Mouse (Mus musculus) CD4-positive helper T cell, adult 2 months (primary cell): Measurements from ENCODE around the gene Sh3bp1.

Experiments used
- DNase-seq: peaks from one replicate; pipeline ENCODE4 v3.0.0-alpha.2; 2012; ENCODE audit warnings: low read depth, missing footprints, low spot score

Sh3bp1 gene

DNA sequence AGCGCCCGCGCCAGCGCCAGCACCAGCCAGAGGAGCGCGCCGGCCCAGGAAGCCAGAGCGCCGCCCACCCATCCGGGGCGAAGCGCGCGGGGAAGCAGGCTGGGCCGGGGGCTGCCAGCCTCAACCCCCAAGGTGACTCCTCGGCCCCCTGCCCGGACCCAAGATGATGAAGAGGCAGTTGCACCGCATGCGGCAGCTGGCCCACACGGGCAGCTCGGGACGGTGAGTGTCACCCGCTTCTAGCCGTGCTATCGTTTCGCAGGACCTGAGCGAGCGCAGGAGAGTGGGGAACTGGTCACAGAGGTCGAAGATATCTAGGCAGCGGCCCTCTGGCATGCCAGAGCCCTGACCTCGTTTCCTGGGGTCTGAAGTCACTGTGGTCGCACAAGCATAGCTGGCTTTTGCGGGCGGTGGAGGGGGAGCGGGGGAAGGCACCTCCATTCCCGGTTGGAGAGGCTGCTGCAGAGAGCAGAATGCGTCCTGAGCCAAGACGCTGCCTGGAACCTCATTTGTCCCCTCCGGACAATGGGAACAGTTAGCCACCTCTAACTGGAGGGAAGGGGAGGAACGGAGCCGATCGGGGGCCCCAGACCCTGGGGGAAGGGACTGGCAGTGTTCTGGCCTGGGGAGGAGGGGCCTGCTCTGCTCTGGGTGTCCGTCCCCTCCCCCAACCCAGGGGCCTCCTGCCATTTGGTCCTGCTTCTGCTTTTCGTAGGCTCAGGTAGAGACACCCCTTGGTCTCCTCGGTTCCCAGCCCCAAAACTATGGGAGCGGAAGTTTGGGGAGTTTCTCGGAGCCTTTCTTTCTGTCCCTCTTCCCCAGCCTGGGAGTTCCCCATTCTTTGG is at the start of gene Sh3bp1:
Gene Sh3bp1 (plus strand): TSS at position 29 of the 845 bp plus-strand sequence.
- peak; percentile 84 for DNase-seq

DNA sequence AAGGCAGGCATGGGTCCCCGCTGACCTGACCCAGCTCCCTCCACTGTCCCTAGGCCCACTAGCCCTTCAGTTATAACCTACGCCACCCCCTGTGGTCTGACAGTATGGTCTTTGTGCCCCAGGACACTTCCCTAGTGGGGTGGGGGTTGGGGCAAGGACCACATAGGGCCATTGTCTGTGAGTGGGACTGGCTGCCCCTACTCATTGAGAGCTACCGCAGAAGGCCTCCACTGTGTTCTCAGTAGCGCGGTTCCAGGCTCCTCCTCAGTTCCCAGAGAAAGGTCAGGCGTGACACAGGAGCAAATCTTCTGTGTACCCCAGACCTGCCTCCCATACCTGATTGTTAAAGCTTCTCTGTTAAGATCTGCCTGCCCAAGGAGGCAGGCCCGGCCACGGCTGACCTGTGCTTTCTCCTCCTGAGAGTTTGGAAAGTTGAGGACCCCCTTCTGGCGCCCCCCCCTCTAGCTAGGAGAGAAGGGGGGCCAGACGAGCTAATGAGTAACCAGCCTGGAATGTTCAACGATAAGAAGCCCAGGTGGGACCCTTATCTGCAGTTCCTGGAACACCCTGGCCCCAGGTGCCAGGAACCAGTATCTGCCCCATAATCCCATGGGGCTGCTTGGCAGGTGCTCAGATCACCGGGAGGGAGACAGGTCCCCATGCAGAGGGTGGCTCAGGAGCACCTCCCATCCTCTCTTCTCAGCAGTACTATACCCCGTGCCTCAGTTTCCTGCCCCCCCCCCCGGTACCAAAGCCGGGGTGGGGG is 49.3 kb upstream of the Sh3bp1 start:
- DNase-seq: no peak

DNA sequence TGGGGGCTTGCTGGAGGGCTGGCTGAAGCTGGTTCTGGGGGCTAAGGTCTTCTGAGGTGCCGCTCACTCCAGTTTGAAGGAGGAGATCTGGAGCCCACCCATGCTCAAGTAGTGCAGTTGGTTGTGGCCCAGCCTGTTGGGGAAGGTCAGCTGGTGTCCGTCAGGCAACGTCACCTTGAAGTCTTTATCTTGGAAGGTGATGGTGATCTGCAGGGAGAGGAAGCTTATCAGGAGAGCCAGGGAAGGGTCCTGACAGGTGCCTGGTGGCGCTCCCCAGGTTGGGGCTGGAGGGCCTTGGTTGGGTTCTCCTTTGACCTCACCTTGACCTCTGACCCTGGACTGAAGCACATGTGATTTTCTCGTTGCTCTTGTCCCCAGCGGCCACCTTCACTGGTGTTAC is 48.6 kb upstream of the Sh3bp1 start:
- no peak for DNase-seq

DNA sequence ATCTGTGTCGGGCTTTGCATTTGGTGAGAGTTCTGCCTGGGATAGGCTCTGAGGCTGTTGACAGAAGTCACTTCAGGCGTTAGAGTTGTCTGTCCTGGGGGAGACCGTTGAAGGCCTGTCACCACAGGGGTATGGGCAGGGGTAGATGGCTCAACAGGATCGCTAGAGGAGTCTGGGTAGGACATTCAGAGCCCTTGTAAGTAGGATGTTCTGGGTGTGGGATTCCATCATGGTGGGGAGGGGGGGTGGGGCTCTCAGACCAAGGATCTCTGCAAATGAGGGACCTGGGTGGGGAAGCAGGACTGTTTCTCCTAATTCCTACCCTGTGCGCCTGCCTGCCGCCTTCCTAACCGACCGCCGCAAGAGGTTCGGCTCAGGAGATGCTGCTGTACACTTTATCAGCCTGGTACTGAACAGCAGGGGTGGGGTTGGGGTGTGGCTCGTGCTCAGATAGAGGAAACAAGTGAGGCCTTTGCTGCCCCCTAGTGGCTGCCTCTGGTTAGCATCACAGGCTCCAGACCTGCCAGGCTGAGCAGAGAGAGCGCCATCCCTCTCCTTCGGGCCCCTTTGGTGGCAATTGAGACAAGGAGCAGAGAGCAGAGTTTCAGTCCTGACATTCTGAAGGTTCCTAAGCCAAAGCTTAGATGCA is 47.9 kb upstream of the Sh3bp1 start:
- DNase-seq: peak; percentile 87

DNA sequence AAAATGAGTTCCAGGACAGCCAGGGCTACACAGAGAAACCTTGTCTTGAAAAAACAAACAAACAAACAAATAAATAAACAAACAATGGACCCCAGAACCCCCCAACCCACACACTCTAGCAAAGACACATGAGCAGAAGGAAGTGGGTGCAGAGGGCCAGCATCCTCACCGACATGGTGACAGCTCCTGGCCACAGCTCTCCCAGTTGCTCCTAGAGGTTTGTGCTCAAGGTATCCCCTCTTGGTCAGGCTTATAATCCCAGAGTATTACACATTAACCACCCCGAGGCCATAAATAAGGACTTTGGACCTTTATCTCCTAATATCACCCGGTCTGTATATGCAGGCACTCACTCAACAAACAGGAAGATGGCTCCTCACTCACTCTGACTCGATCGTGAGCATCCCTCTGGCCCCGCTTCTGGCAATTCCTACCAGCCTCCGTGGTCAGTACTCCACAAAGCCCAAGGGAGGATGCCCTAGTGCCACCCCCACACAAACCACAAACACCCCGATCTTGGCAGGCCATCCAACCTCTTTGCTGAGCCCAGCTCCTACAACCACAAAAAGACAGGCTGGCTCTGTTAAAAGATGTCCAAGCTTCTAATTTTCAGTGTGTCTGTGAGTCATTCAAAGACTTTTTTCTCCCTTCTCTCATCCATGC is 44.1 kb upstream of the Sh3bp1 start, which contains the start of gene Lgals2:
Gene Lgals2 (minus strand): TSS at position 227 of the 663 bp plus-strand sequence.
- no peak for DNase-seq

DNA sequence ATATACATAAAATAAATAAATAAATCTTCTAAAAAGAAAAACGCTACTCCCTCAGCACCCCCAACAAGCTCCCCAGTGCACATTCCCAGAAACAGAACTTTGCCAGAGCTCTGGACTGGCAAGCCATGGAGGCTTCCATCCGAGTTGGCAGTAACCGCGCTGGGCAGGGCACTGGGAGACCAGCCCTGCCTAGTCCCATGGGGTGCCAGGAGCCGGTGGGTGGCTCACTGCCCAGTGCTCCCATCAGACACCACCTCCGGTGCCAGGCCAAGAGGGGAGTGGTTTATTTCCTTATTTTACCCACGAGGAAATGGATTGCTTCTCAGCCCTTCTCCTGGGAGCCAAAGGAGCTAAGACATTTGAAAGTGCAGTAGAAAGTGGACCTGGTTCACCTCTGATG is 42.6 kb upstream of the Sh3bp1 start:
- DNase-seq: no peak

DNA sequence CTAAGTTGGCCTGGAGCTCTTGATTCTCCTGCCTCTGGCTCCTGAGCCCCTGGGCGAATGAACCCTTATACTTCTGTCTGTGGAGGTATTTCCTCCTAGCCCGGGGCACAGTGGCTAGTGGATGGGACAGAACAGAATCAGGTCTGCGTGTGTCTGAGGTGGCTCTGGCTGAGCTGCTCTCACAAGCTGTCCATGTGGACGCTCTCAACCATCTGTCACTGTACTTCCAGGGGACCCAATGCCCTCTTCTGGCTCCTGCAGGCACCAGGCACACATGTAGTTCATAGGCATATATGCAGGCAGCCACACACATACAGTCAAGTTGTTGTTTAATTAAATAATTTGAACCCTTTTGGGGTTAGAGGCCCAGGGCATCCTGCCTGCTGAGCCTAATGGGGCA is 40.3 kb upstream of the Sh3bp1 start:
- no peak for DNase-seq

DNA sequence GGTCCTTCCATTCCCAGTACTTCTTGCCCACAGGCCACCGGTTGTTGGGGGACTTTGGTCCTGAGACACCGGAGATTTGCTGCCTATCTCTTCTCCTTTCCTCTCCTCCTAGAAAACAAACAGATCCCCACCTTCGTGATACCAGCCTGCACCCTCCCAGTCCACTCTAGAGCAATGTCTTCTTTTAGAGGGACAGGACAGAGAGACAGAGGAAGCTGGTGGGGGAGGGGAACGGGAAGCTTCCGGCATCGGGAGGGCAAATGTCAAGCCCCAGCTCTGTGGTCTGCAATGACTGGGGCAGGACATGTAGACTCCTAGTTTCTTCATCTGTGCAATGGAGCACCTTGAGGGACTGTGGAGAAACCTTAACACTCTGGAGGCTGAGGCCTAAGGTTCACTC is 39.9 kb upstream of the Sh3bp1 start:
- no peak for DNase-seq

DNA sequence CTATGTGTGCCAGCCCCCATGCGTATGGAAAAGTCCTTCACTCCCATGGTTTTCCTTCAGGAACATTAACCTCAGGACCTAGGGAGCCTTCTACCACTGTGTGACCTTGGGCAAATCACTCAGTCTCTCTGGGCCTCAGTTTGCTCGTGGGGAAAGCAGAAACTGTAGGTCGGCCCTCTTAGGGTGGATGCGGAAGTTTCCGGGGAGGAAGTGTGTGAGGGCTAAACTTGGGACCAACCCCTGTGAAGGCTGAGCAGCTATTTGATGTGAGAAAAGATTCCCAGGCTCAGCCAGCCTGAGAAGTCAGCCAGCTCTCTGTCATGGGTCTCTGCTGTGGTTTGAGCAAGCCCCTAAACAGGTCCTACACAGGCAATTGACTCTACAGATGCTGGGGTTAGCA is 37.3 kb upstream of the Sh3bp1 start:
- no peak for DNase-seq

DNA sequence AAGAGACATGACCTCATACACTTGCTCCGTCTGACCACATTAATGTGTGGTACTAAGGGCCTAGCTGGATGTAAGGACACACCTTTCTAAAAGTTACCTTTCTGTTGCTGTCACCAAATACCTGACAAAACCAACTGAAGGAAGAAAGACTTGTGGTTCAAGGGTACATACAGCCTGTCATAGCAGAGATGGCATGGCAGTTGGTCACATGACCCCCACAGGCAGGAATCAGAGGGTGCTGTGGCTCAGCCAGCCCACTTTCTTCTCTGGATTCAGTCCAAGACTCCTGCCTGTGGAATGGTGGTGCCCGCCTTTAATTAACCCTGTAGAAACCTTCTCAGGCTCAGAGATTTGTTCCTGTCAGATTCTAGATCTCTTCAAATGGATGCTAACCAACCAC is 36.4 kb upstream of the Sh3bp1 start:
- no peak for DNase-seq

DNA sequence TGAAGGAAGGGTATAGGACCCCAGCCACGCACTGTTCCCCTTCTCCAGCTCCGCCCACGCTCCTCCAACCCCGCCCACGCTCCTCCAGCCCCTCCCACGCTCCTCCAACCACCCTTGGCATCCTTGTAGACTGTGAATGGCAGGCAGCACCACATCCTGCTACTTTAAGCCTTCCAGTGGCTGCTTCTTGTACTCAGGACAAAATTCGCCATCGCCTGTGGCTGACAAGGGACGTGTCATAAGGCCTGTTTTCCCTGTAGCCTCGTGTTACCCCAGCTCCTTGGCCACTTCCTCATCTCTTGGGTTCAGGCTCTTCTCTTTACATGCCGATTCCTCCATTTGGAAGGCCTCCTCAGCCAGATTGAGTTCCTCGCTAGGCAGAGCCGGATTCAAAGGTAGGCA is 35.7 kb upstream of the Sh3bp1 start:
- DNase-seq: no peak

DNA sequence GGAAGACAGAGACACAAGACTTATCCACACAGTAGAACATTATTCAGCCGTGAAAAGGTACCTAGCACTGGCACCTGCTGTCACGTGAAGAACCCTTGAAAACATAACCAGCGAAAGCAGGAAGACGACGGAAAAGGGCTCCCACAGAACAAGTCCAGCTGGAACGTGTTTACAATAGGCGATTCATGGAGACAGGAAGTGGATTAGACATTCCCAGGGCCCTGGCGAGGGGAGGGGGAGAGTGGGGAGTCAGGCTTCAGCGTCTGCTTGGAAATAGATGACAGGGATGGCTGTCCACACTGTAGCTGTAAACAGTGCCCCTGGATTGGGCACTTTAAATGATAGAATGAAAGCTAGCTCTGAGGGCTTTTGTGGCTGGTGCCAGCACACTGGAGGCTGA is 31.2 kb upstream of the Sh3bp1 start:
- DNase-seq: no peak

DNA sequence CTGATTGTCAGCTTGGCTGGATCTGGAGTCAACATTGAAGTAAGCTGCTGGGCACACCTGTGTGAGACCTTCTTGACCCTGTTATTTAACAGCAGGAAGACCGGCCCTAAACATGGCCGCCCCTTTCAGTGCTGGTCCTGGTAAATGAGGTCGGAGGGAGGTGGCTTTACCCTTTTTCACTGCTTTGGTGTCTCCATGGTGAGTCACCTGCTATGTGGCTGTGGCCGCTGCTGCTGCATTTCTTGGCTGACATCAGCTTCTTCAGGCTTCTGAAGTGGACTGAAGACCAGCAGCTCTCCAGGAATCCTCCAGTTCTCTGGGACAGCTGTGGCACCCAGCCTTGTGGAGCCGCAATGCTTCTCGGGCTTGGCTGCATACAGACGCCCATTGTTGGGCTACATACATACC is 30.7 kb upstream of the Sh3bp1 start:
- DNase-seq: no peak

DNA sequence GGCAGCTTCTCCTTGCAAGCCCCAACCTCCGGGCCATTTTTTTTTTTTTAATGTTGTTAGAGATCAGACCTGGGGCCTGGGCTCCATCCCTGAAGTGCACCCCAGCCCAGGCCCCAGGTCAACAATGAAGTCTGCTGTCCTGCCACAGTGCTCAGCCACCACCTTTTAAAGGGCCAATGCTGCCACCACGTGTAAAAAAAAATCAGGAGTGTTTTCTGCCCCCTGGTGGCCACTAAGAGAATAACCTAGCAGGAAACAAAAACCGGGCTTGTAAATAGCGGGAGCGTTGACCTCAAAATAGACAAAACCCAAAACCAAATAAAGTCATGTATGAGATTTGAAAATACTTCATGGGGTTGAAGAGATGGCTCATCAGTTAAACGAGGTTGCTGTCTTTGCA is 29.8 kb upstream of the Sh3bp1 start:
- DNase-seq: peak; percentile 70

DNA sequence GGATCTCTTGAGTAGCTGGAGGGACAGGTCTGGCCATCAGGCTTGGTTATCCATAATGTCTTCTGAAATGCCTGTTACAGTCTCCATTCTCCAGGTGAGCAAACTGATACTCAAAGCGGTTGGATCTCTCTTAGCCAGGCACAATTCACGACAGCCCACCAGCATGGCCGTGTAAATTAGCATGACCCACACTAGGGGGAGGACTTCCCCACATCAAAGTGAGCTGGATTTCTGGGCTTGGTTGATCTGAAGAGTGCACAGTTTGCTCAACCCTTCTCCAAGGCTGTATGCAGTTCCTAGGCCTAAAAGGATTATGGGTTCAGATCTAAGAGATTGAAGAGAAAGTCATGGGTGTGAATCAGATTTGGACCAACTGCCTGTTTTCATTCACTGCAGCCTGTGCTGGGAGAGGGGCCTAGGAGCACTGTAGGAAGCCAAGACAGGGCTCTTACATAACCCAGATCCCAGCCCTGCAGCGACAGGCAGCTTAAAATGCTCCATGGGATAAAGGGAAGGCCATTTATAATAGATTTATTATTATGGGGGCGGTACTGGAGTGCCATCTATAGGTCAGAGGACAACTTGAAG is 27.5 kb upstream of the Sh3bp1 start:
- DNase-seq: no peak

DNA sequence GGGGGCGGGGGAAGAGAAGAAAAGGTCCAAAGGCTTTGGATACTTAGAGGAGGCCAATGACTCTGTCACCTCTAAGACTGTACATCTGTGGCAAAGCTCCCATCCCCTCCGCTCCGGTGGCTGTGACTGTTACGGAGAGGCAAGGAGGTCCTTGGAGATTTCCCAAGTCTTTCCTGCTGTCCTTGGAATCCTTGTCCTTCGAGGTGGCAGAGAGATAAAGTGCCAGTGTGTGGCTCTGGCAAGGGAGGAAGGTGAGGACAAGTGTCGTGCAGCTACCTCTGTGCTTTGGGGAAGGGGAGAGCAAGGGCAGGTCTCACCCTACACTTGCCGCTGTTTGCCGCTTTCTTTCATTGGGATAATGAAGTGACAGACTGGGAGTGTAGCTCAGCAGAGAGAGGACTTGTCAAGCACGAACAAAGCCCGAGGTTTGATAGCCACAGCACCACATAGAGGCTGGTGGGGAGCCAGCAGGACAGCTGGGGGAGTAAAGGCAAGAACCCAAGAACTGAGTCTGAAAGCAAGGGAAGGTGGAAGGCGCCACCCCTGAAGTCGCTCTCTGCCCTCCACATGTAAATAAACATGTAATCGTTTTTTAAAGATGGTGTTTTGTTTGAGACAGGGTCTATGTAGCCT is 25.6 kb upstream of the Sh3bp1 start:
- no peak for DNase-seq

DNA sequence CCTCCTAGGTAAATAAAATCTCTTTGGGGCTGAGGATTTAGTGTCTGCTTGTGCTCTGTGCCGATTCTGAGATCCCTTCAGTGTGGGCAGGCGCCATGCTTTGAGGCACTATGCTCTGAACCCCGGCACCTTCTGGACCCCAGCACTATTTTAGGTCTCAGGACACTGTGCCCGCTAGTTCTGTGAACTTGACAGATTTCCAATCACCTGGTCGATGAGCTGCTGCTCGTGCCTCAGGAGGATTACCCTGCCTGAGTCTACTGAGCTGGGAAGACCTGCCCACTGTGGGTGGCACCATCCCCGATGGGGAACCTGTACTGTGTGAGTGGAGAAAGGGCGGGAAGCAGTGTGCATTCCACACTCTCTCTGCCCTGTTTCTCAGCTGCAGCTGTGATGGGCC is 24.6 kb upstream of the Sh3bp1 start:
- no peak for DNase-seq

DNA sequence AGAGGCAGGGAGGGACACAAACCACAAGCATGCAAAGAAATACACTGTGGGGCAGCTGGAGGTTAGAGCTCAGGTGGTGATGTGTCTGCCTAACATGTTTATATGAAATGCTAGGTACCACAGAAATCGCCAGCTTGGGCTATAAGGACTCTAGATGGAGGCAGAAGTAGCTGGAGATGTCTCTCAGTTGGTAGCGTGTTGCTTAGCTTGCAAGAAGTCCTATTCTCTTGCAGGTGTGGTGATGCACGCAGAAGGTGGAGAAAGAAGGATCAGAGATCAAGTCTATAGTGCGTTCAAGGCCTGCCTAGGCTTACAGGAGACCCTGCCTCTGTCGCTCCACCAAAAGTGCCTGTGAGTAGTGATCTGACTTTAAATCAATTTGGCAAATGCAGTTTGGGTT is 24.0 kb upstream of the Sh3bp1 start:
- DNase-seq: no peak

DNA sequence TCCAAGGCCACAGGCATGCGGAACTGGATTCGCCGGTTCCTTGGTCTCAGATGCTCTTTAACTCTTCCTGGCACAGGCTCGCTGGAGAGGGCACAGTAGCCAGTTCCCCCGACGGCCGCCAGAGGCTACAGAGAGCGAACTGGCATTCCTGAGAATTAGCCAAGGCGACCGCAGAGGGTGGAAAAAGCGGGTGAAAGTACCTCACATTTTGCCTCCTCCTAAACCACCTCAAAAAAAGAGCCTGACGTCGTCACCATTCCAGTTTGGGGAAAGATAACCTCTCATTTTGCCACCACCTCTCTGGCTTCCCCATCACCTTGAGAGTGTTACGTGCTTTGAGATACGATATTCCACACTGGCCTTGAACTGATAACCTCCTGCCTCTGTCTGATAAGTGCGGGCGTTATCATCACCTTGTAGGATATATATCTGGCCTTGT is 23.3 kb upstream of the Sh3bp1 start:
- peak; percentile 71 for DNase-seq

DNA sequence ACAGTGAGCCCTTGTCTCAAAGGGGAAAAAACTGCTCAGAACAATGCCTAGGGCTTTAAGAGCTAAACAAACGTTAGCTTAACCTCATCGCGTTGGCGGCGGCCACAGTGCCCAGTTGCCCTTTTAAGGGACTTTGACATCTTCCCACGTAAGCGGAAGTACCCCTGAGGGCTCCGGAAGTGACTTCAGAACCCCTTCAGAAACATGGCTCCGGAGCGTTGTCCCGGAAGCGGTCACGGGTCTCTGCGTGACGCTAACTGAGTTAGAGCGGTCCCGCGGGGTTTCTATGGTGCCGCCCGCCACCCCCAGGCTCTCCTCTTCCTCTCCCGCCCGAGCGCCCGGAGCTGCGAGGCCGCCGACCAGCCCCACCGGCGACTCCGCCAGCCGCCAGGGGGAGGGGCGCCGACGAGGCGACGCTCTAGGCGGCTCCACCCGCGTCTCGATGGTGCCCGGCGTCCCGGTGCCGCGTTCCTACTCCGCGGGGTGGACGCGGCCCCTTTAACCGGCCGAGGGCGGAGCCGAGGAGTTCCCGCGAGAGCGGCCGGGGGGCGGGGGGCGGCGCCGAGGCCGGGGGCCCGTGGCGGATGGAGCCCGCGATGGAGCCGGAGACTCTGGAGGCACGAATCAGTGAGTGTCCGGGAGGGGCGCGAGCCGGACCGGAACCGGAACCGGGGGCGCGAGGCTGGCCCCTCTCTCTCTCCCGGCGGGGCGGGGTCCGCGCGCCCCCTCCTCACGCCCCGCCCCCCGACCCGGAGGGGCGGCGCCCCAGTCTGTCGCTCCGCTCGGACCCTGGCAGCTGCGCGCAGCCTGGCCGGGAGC is 22.4 kb upstream of the Sh3bp1 start, which contains the start of gene Gga1:
Gene Gga1 (plus strand): TSS at position 200 of the 819 bp plus-strand sequence.
- peak; percentile 97 for DNase-seq
